Mouse (Mus musculus) hindbrain, embryonic 10.5 days (tissue): ENCODE data around the gene Vmn2r104. TPM values are rescaled to one million over a fixed set of nuclear protein-coding genes. Genes with fewer than 3 reads are reported as not detected.

Experiments
- DNase-seq: peaks from one replicate; pipeline ENCODE4 v3.0.0-alpha.2; 2017; ENCODE audit warnings: low spot score
- H3K27ac ChIP-seq: fragments of 300-500 bp; sonication (generic); 2 replicates; pipeline ENCODE4 v1.5.1; 2016; ENCODE audit warnings: mild to moderate bottlenecking, moderate library complexity
- H3K27me3 ChIP-seq: fragments of 300-500 bp; sonication (generic); 2 replicates; pipeline ENCODE4 v1.6.1; 2016; ENCODE audit warnings: mild to moderate bottlenecking; ENCODE audit not compliant: poor library complexity, insufficient read depth, severe bottlenecking
- H3K36me3 ChIP-seq: fragments of 300-500 bp; sonication (generic); 2 replicates; pipeline ENCODE4 v1.6.1; 2016; ENCODE audit warnings: mild to moderate bottlenecking, moderate library complexity
- H3K4me1 ChIP-seq: fragments of 300-500 bp; sonication (generic); replicated peaks from 2 replicates; pipeline ENCODE4 v1.6.1; 2016; ENCODE audit warnings: mild to moderate bottlenecking
- H3K4me3 ChIP-seq: fragments of 300-500 bp; sonication (generic); 2 replicates; pipeline ENCODE4 v1.5.1; 2016; ENCODE audit warnings: mild to moderate bottlenecking, moderate library complexity
- H3K9me3 ChIP-seq: fragments of 300-500 bp; sonication (generic); 2 replicates; pipeline ENCODE4 v1.6.1; 2016; ENCODE audit warnings: mild to moderate bottlenecking, moderate library complexity
- WGBS: fragments of 180-500 bp; shearing (Covaris S2); methylation state at CpG from one replicate; pipeline ENCODE4 v1.1.7; 2016; 5-methylcytosine and 5-hydroxymethylcytosine counted together
- polyA plus RNA-seq: library from polyadenylated mRNA; unstranded; fragments of >200 nt; fragmentation: Nextera tagmentation; extraction: Ambion mirVana; gene quantifications from 2 replicates; pipeline ENCODE4 v1.2.1, GENCODE M21; 2016

Vmn2r104 gene
- not detected in 2 replicates for polyA plus RNA-seq

DNA sequence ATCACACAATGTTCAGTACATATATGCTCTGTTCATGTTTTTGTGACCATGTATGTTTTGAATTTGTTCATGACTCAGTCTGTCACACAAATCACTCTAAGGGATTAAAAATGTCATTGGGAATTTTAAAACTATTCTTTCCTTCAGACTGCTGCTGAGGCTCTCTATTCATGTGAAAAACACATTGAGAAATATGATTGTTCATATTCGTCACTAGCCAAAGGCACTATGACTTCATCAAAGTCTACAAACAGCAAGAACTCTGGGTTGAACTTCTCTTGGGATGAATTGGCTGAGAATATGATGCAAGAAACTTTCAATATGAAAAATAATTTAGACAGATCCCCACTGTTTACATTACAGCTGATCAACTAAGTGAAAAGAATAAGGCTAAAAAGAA, at the start of gene Vmn2r104:
Gene Vmn2r104, minus strand, starts transcription at position 101 of the 400 bp plus-strand sequence.
- H3K4me3 ChIP-seq, result no peak within 1 kb of the TSS
- H3K4me1 ChIP-seq, result no peaks in the 10 kb centered on the region
- WGBS, result 91% methylated on average over 1 of the region's 1 CpGs

DNA sequence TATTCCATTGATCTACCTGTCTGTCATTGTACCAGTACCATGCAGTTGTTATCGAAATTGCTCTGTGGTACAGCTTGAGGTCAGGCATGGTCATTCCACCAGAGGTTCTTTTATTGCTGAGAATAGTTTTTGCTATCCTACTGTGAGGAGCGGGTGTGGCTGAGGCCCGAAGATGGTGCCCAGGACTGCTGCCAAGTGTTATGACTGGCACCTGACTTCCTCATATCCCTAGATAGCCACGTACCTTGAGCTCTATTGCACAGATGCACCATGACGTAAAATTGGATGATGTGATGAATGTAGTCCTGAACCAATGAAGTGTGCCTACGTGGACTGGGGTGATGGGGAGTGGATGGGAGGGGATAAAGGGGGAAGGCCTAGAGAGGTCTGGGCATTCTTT, 26.0 kb upstream of the Vmn2r104 start:
- 84% methylated on average over 6 of the region's 6 CpGs for WGBS
- H3K4me3 ChIP-seq, result no peak overlapping the region
- H3K36me3 ChIP-seq, result no peaks in the 10 kb centered on the region
- H3K9me3 ChIP-seq, result peaks cover 32% of the 10 kb centered on the region
- no peak for DNase-seq
- H3K27ac ChIP-seq, result no peak overlapping the region
- no peaks in the 10 kb centered on the region for H3K27me3 ChIP-seq
- H3K4me1 ChIP-seq, result no peaks in the 10 kb centered on the region

More for the DNA sequence above, at the start of gene Vmn2r104:
- H3K36me3 ChIP-seq, result no peaks in the 10 kb centered on the region
- DNase-seq, result no peak
- H3K27ac ChIP-seq, result no peak within 1 kb of the TSS
- H3K9me3 ChIP-seq, result peaks cover 47% of the 10 kb centered on the region
- H3K27me3 ChIP-seq, result no peaks in the 10 kb centered on the region

DNA sequence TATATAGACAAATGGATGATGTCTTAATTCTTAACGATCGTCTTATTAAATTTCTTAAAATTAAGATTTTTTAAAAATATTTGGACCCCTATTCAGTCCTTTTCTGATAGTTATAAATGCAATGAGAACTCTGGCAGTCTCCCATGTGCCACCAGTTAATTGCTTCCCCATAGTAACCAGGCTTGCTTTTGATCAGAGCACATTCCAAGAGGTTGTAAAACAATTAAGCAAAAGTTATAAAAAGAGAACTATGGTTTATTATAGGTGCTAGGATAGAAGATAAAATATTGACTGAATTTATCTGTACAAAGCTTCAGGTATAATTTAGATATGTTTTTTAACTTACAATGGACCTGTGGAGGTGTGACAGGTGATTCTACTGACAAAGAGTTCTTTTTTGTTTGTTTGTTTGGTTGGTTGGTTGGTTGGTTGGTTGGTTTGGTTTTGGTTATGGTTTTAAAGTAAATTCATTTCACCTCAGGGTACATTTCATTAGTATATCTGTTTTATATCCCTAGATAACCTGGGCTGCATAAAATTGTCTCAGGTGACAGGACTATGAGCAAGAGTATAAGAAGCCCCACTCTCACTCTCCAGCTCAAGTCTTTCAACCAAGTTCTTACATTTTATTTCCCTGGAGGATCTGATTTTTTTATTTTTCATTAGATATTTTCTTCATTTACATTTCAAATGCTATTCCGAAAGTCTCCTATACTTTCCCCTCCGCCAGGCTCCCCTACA, 23.7 kb upstream of the Vmn2r104 start:
- H3K4me3 ChIP-seq, result no peak overlapping the region
- no peaks in the 10 kb centered on the region for H3K4me1 ChIP-seq
- H3K36me3 ChIP-seq, result no peaks in the 10 kb centered on the region
- 90% methylated on average over 4 of the region's 4 CpGs for WGBS
- H3K27me3 ChIP-seq, result no peaks in the 10 kb centered on the region
- no peak overlapping the region for H3K27ac ChIP-seq
- DNase-seq, result no peak
- H3K9me3 ChIP-seq, result peaks cover 20% of the 10 kb centered on the region

Other genes starting within 250 kb of the Vmn2r104 start
- not detected in 2 replicates for gene Fpr-rs7, start 65.9 kb upstream of the Vmn2r104 start, polyA plus RNA-seq
- not detected in 2 replicates for gene Fpr-rs6, start 134.8 kb upstream of the Vmn2r104 start, polyA plus RNA-seq
- gene Vmn2r105, start 186.7 kb upstream of the Vmn2r104 start, polyA plus RNA-seq, result not detected in 2 replicates
- gene Vmn2r106, start 237.2 kb upstream of the Vmn2r104 start, polyA plus RNA-seq, result not detected in 2 replicates